Mouse (Mus musculus): ENCODE measurements around the gene Slc38a5. TPM values are rescaled to one million over a fixed set of nuclear protein-coding genes. Genes with fewer than 3 reads are reported as not detected.

Gene Slc38a5
- polyA plus RNA-seq, 1 experiment from 2014 or later = 67.3 TPM

GRCm38 (mm10) chrX:8251789-8252333, 19.1 kb upstream of the Slc38a5 start:
- Histone ChIP-seq H3K27ac (replicated peaks) (peak overlapping the region; percentile 54; the same call in 1 of the 2 replicates), H3K27me3 (no peaks in the 10 kb centered on the region)
- peak; percentile 54 for ATAC-seq (ENCODE audit: insufficient read depth)

GRCm38 (mm10) chrX:8252334-8253285, 18.3 kb upstream of the Slc38a5 start, which contains the start of gene Ftsj1:
Ftsj1 (minus strand) TSS chrX:8252406.
- Histone ChIP-seq H3K4me3 (replicated peaks) (peak within 1 kb of the TSS; percentile 72), H3K36me3 (replicated peaks) (peaks cover 13% of the 10 kb centered on the region), H3K27me3 (no peaks in the 10 kb centered on the region), H3K9me3 (replicated peaks) (no peaks in the 10 kb centered on the region), H3K4me1 (replicated peaks) (peaks cover 11% of the 10 kb centered on the region), H3K27ac (replicated peaks) (peak within 1 kb of the TSS; percentile 82), H3K9ac (peak within 1 kb of the TSS; percentile 64), H3K4me2 (peak within 1 kb of the TSS; percentile 74)
- 13% methylated on average over 45 of the region's 45 CpGs for WGBS (ENCODE audit: insufficient replicate concordance)
- peak; percentile 93 for ATAC-seq (ENCODE audit: insufficient read depth)

More at GRCm38 (mm10) chrX:8251789-8252333, 19.1 kb upstream of the Slc38a5 start:
- H3K4me2 ChIP-seq = peak overlapping the region; percentile 65
- peak overlapping the region; percentile 64 for H3K9ac ChIP-seq
- no peaks in the 10 kb centered on the region for H3K9me3 ChIP-seq (replicated peaks)
- 10% methylated on average over 18 of the region's 18 CpGs for WGBS (ENCODE audit: insufficient replicate concordance)
- H3K4me3 ChIP-seq (replicated peaks) = peak overlapping the region; percentile 72
- H3K4me1 ChIP-seq (replicated peaks) = peaks cover 11% of the 10 kb centered on the region
- peaks cover 13% of the 10 kb centered on the region for H3K36me3 ChIP-seq (replicated peaks)

GRCm38 (mm10) chrX:8253711-8254110, 17.2 kb upstream of the Slc38a5 start:
- no peak for ATAC-seq (ENCODE audit: insufficient read depth)
- 61% methylated on average over 2 of the region's 2 CpGs for WGBS (ENCODE audit: insufficient replicate concordance)
- no peak overlapping the region for H3K4me3 ChIP-seq (replicated peaks)
- H3K27ac ChIP-seq (replicated peaks) = no peak overlapping the region
- H3K4me1 ChIP-seq (replicated peaks) = peaks cover 11% of the 10 kb centered on the region
- peaks cover 9% of the 10 kb centered on the region for H3K36me3 ChIP-seq (replicated peaks)
- H3K9ac ChIP-seq = no peak overlapping the region
- no peaks in the 10 kb centered on the region for H3K9me3 ChIP-seq (replicated peaks)
- no peak overlapping the region for H3K4me2 ChIP-seq
- no peaks in the 10 kb centered on the region for H3K27me3 ChIP-seq

- peaks cover 7% of the 10 kb centered on the region for H3K4me1 ChIP-seq (replicated peaks)
- no peak for ATAC-seq (ENCODE audit: insufficient read depth)
- H3K27me3 ChIP-seq = no peaks in the 10 kb centered on the region
- no peaks in the 10 kb centered on the region for H3K36me3 ChIP-seq (replicated peaks)
- no peak overlapping the region for H3K4me3 ChIP-seq (replicated peaks)
- H3K27ac ChIP-seq (replicated peaks) = no peak overlapping the region
- H3K4me2 ChIP-seq = no peak overlapping the region
- H3K9me3 ChIP-seq (replicated peaks) = no peaks in the 10 kb centered on the region
- no peak overlapping the region for H3K9ac ChIP-seq
- 21% methylated on average over 6 of the region's 6 CpGs for WGBS (ENCODE audit: insufficient replicate concordance)
Observed at GRCm38 (mm10) chrX:8255807-8256206, 15.1 kb upstream of the Slc38a5 start.

GRCm38 (mm10) chrX:8259478-8259877, 11.5 kb upstream of the Slc38a5 start:
- no peak for ATAC-seq (ENCODE audit: insufficient read depth)
- H3K4me1 ChIP-seq (replicated peaks) = peaks cover 23% of the 10 kb centered on the region
- no peak overlapping the region for H3K9ac ChIP-seq
- H3K27ac ChIP-seq (replicated peaks) = no peak overlapping the region
- H3K4me2 ChIP-seq = no peak overlapping the region
- H3K9me3 ChIP-seq (replicated peaks) = no peaks in the 10 kb centered on the region
- H3K36me3 ChIP-seq (replicated peaks) = no peaks in the 10 kb centered on the region
- H3K27me3 ChIP-seq = no peaks in the 10 kb centered on the region
- H3K4me3 ChIP-seq (replicated peaks) = no peak overlapping the region
- 72% methylated on average over 12 of the region's 12 CpGs for WGBS (ENCODE audit: insufficient replicate concordance)

GRCm38 (mm10) chrX:8263156-8263804, 7.7 kb upstream of the Slc38a5 start:
- peak overlapping the region; percentile 33; the same call in 1 of the 2 replicates for H3K27ac ChIP-seq (replicated peaks)
- no peak for ATAC-seq (ENCODE audit: insufficient read depth)
- no peaks in the 10 kb centered on the region for H3K27me3 ChIP-seq
- H3K4me3 ChIP-seq (replicated peaks) = no peak overlapping the region
- no peaks in the 10 kb centered on the region for H3K9me3 ChIP-seq (replicated peaks)
- no peaks in the 10 kb centered on the region for H3K36me3 ChIP-seq (replicated peaks)
- 26% methylated on average over 5 of the region's 5 CpGs for WGBS (ENCODE audit: insufficient replicate concordance)
- peak overlapping the region; percentile 35 for H3K4me2 ChIP-seq
- no peak overlapping the region for H3K9ac ChIP-seq
- H3K4me1 ChIP-seq (replicated peaks) = peaks cover 27% of the 10 kb centered on the region

- Histone ChIP-seq H3K27me3 (no peaks in the 10 kb centered on the region), H3K4me3 (replicated peaks) (no peak overlapping the region), H3K4me2 (peak overlapping the region; percentile 35; the same call in 1 of the 2 replicates), H3K27ac (replicated peaks) (0 out of 2 replicates have a peak overlapping the region, but pooled peaks have one; percentile 33), H3K36me3 (replicated peaks) (no peaks in the 10 kb centered on the region), H3K4me1 (replicated peaks) (peaks cover 27% of the 10 kb centered on the region), H3K9ac (no peak overlapping the region), H3K9me3 (replicated peaks) (no peaks in the 10 kb centered on the region)
- peak; percentile 84 for ATAC-seq (ENCODE audit: insufficient read depth)
- WGBS (ENCODE audit: insufficient replicate concordance) = 18% methylated on average over 3 of the region's 3 CpGs
Observed at GRCm38 (mm10) chrX:8264222-8264621, 6.7 kb upstream of the Slc38a5 start.

GRCm38 (mm10) chrX:8272000-8272399, 1.1 kb downstream of the Slc38a5 start:
- peak; percentile 93 for ATAC-seq (ENCODE audit: insufficient read depth)
- Histone ChIP-seq H3K9me3 (replicated peaks) (no peaks in the 10 kb centered on the region), H3K4me2 (peak overlapping the region; percentile 75), H3K4me1 (replicated peaks) (peaks cover 14% of the 10 kb centered on the region; the same call in 1 of the 2 replicates), H3K27me3 (no peaks in the 10 kb centered on the region), H3K4me3 (replicated peaks) (peak overlapping the region; percentile 63), H3K9ac (peak overlapping the region; percentile 62), H3K27ac (replicated peaks) (peak overlapping the region; percentile 79), H3K36me3 (replicated peaks) (0 out of 2 replicates have a peak, but pooled peaks cover 2% of the 10 kb centered on the region)
- WGBS (ENCODE audit: insufficient replicate concordance) = 11% methylated on average over 10 of the region's 10 CpGs

- Histone ChIP-seq H3K27me3 (no peaks in the 10 kb centered on the region), H3K4me2 (peak overlapping the region; percentile 75), H3K9ac (no peak overlapping the region), H3K9me3 (replicated peaks) (no peaks in the 10 kb centered on the region), H3K27ac (replicated peaks) (no peak overlapping the region), H3K4me3 (replicated peaks) (peak overlapping the region; percentile 63), H3K4me1 (replicated peaks) (peaks cover 14% of the 10 kb centered on the region; the same call in 1 of the 2 replicates), H3K36me3 (replicated peaks) (0 out of 2 replicates have a peak, but pooled peaks cover 20% of the 10 kb centered on the region)
- no peak for ATAC-seq (ENCODE audit: insufficient read depth)
- WGBS (ENCODE audit: insufficient replicate concordance) = 80% methylated on average over 5 of the region's 5 CpGs
Observed at GRCm38 (mm10) chrX:8274056-8274455, 3.1 kb downstream of the Slc38a5 start.

GRCm38 (mm10) chrX:8288621-8289020, 17.7 kb downstream of the Slc38a5 start:
- no peak for ATAC-seq (ENCODE audit: insufficient read depth)
- no peaks in the 10 kb centered on the region for H3K36me3 ChIP-seq (replicated peaks)
- 49% methylated on average over 5 of the region's 5 CpGs for WGBS (ENCODE audit: insufficient replicate concordance)

More at GRCm38 (mm10) chrX:8288621-8289020, 17.7 kb downstream of the Slc38a5 start:
- Histone ChIP-seq H3K9ac (no peak overlapping the region), H3K4me3 (replicated peaks) (no peak overlapping the region), H3K4me1 (replicated peaks) (no peaks in the 10 kb centered on the region), H3K27me3 (no peaks in the 10 kb centered on the region), H3K9me3 (replicated peaks) (no peaks in the 10 kb centered on the region), H3K4me2 (no peak overlapping the region), H3K27ac (replicated peaks) (no peak overlapping the region)
